In the genomic region with DNA sequence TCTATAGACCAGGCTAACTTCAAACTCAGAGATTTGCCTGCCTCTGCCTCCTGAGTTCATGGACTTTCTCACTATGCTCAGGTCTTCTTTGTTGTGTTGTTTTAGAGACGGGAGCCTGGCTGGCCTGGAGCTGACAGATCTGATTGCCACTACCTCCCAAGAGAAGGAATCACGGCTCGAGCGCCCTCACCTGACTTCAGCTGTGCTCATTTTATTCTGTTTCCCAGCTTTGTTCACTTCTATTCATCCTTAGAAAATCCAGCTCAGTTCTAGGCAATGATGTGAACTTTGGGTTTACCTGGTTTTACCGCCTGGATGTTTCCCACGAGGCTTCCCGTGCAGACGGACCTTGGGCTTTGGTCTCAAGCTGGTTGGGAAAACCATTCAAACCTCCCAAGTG, we compare ENCODE assay signal across 28 mouse cellular contexts. TPM values are rescaled to one million over a fixed set of nuclear protein-coding genes. Genes with fewer than 3 reads are reported as not detected.
DNase-seq lines count a peak whose midpoint lies in the region; ATAC-seq and TF ChIP-seq lines count a peak whose summit lies in the region.
"Had no signal": no experiment of that assay in that cellular context is flagged by ENCODE, and none has a peak within 500 bp of the region (broad histone marks: within the 10 kb centered on the region; RNA-seq: fewer than 3 reads in every experiment).

No protein-coding gene starts in this region.

- no peak for TF ChIP-seq POLR2A in testis, adult 2 months (IDR thresholded peaks at IDR 0.05; ENCODE audit: control insufficient read depth, low read depth, low read length)

- no peak overlapping the region for H3K9ac ChIP-seq in kidney, embryonic 16.5 days (replicated peaks; ENCODE audit: low read length)
- H3K9ac ChIP-seq: embryonic facial prominence, embryonic 13.5 days; embryonic facial prominence, embryonic 15.5 days; forebrain, embryonic 12.5 days had no signal

- ATAC-seq in kidney, embryonic 16.5 days (ENCODE audit: low FRiP score, low TSS enrichment), result no peak
- ATAC-seq: activated CD4-positive, CD25-positive, alpha-beta regulatory T cell, adult 4 months; CD4-positive, CD25-positive, alpha-beta regulatory T cell, adult 4 months; forebrain, embryonic 14.5 days; forebrain, embryonic 16.5 days; Patski had no signal

- no peaks in the 10 kb centered on the region for H3K36me3 ChIP-seq in kidney, embryonic 16.5 days (ENCODE audit: insufficient read depth, low read length)
- peaks cover 3% of the 10 kb centered on the region; the same call in 1 of the 2 replicates for H3K36me3 ChIP-seq in testis, adult 2 months (ENCODE audit: control insufficient read depth, insufficient read depth, low read length)
- peaks cover 37% of the 10 kb centered on the region for H3K36me3 ChIP-seq in limb, embryonic 10.5 days

- intact Hi-C loops in gastrocnemius, adult 2 months (cut with DNase I), result no loop called here
- intact Hi-C loops in gastrocnemius, postnatal 14 days (cut with DNase I; ENCODE audit: low total_unique reads), result no loop called here

- TF ChIP-seq CTCF in gastrocnemius, adult 2 months (IDR thresholded peaks at IDR 0.05), result no peak
- no peak for TF ChIP-seq CTCF in testis, adult 2 months (IDR thresholded peaks at IDR 0.05; ENCODE audit: control insufficient read depth, insufficient read depth, insufficient replicate concordance, low read depth, low read length)

- H3K4me1 ChIP-seq in kidney, embryonic 16.5 days (ENCODE audit: insufficient read depth, low read length), result no peaks in the 10 kb centered on the region
- H3K4me1 ChIP-seq in testis, adult 2 months (ENCODE audit: control insufficient read depth, insufficient read depth, low read length), result peaks cover 9% of the 10 kb centered on the region
- peaks cover 39% of the 10 kb centered on the region for H3K4me1 ChIP-seq in brown adipose tissue, adult 24 weeks (ENCODE audit: control insufficient read depth, insufficient read depth, insufficient read length, low read length)
- no peaks in the 10 kb centered on the region for H3K4me1 ChIP-seq in limb, embryonic 10.5 days
- H3K4me1 ChIP-seq: forebrain, embryonic 12.5 days had no signal

- no peak overlapping the region for H3K4me3 ChIP-seq in gastrocnemius, adult 2 months
- no peak overlapping the region for H3K4me3 ChIP-seq in kidney, embryonic 16.5 days (ENCODE audit: low read length)
- no peak overlapping the region for H3K4me3 ChIP-seq in testis, adult 2 months (ENCODE audit: control insufficient read depth, low read depth, low read length)
- no peak overlapping the region for H3K4me3 ChIP-seq in brown adipose tissue, adult 24 weeks (ENCODE audit: insufficient read depth, low read depth, low read length)
- no peak overlapping the region for H3K4me3 ChIP-seq in limb, embryonic 10.5 days
- H3K4me3 ChIP-seq: embryonic facial prominence, embryonic 13.5 days; embryonic facial prominence, embryonic 15.5 days; erythroblast, embryonic 14.5 days; forebrain, embryonic 10.5 days; forebrain, embryonic 12.5 days had no signal

- no peaks in the 10 kb centered on the region for H3K27me3 ChIP-seq in kidney, embryonic 16.5 days (ENCODE audit: insufficient read depth, low read length)
- H3K27me3 ChIP-seq in testis, adult 2 months (ENCODE audit: control insufficient read depth, insufficient read depth, low read length), result no peaks in the 10 kb centered on the region
- H3K27me3 ChIP-seq in limb, embryonic 10.5 days (ENCODE audit: low read depth, poor library complexity, severe bottlenecking), result no peaks in the 10 kb centered on the region
- H3K27me3 ChIP-seq: CH12.LX; embryonic facial prominence, embryonic 13.5 days; embryonic facial prominence, embryonic 15.5 days; forebrain, embryonic 12.5 days; Patski had no signal

- H3K9me3 ChIP-seq in kidney, embryonic 16.5 days (ENCODE audit: low read length), result no peaks in the 10 kb centered on the region
- H3K9me3 ChIP-seq in limb, embryonic 10.5 days (replicated peaks), result no peaks in the 10 kb centered on the region
- H3K9me3 ChIP-seq: embryonic facial prominence, embryonic 13.5 days; embryonic facial prominence, embryonic 15.5 days; forebrain, embryonic 10.5 days; forebrain, embryonic 12.5 days; G1E had no signal

- WGBS in kidney, embryonic 16.5 days, result 89% methylated on average over 8 of the region's 8 CpGs
- WGBS in limb, embryonic 10.5 days, result 93% methylated on average over 8 of the region's 8 CpGs

- H3K4me2 ChIP-seq in kidney, embryonic 16.5 days (replicated peaks; ENCODE audit: low read depth, low read length), result no peak overlapping the region
- H3K4me2 ChIP-seq: embryonic facial prominence, embryonic 13.5 days; embryonic facial prominence, embryonic 15.5 days; forebrain, embryonic 12.5 days had no signal

- DNase-seq in gastrocnemius, adult 2 months, result no peak
- DNase-seq in gastrocnemius, postnatal 14 days, result no peak
- DNase-seq in kidney, postnatal 36 days, result peak; percentile 17 to 52
- DNase-seq in testis, postnatal 14 days (ENCODE audit: low spot score), result no peak
- DNase-seq in limb, embryonic 10.5 days (ENCODE audit: low spot score), result no peak
- DNase-seq: adrenal gland, adult 8-10 months; adrenal gland, postnatal 14 days; adrenal gland, postnatal 36 days; B cell, adult 2 months; cerebellum, adult 11 months; cerebellum, adult 8-10 months; cerebellum, adult 9-11 months; embryo, embryonic 11 days had no signal

- peak overlapping the region; percentile 92 for H3K27ac ChIP-seq in gastrocnemius, adult 2 months
- no peak overlapping the region for H3K27ac ChIP-seq in kidney, embryonic 16.5 days (ENCODE audit: low read length)
- H3K27ac ChIP-seq in testis, adult 2 months (ENCODE audit: control insufficient read depth, insufficient read depth, low read depth, low read length), result peak overlapping the region; percentile 16; the same call in 1 of the 2 replicates
- H3K27ac ChIP-seq in brown adipose tissue, adult 24 weeks (replicated peaks; ENCODE audit: low read depth, low read length), result peak overlapping the region; percentile 4; the same call in 1 of the 2 replicates
- no peak overlapping the region for H3K27ac ChIP-seq in limb, embryonic 10.5 days
- H3K27ac ChIP-seq: embryonic facial prominence, embryonic 13.5 days; embryonic facial prominence, embryonic 15.5 days; forebrain, embryonic 10.5 days; forebrain, embryonic 12.5 days had no signal

RNA-seq across cellular contexts. Expression of gene Nadk, which starts 13.3 kb away (rescaled TPM):
- 10 to 100 TPM; 16.4 to 21.5 TPM for total RNA-seq in gastrocnemius, adult 2 months (2021)
- 10 to 100 TPM; 14.5 to 19.6 TPM for total RNA-seq in gastrocnemius, postnatal 14 days (2021)
- 107 and 110 TPM in 2 replicates for polyA plus RNA-seq in kidney, embryonic 16.5 days (2015; fragmentation: Nextera tagmentation; extraction: Ambion mirVana)
- 43.1 and 48.9 TPM in 2 replicates for polyA plus RNA-seq in testis, adult 2 months (2012; rRNA removed)
- polyA plus RNA-seq in brown adipose tissue, adult 24 weeks (2012; ENCODE audit: insufficient read depth, insufficient read length, missing spikeins), result 147 and 155 TPM in 2 replicates
- polyA plus RNA-seq in limb, embryonic 10.5 days (2016; fragmentation: Nextera tagmentation; extraction: Ambion mirVana), result 116 and 119 TPM in 2 replicates

RNA-seq across cellular contexts. Expression of gene Slc35e2, which starts 25.7 kb away (rescaled TPM):
- 1 to 10 TPM; 3.3 to 5.7 TPM for total RNA-seq in gastrocnemius, adult 2 months (2021)
- 1 to 10 TPM; 4.6 to 4.7 TPM for total RNA-seq in gastrocnemius, postnatal 14 days (2021)
- polyA plus RNA-seq in kidney, embryonic 16.5 days (2015; fragmentation: Nextera tagmentation; extraction: Ambion mirVana), result 7.8 and 10.1 TPM in 2 replicates
- polyA plus RNA-seq in testis, adult 2 months (2012; rRNA removed), result 3.2 and 3.5 TPM in 2 replicates
- 7.0 and 9.4 TPM in 2 replicates for polyA plus RNA-seq in brown adipose tissue, adult 24 weeks (2012; ENCODE audit: insufficient read depth, insufficient read length, missing spikeins)
- 12.2 and 13.6 TPM in 2 replicates for polyA plus RNA-seq in limb, embryonic 10.5 days (2016; fragmentation: Nextera tagmentation; extraction: Ambion mirVana)

RNA-seq across cellular contexts. Expression of gene Cdk11b, which starts 49.1 kb away (rescaled TPM):
- 10 to 100 TPM; 28.4 to 32.0 TPM for total RNA-seq in gastrocnemius, adult 2 months (2021)
- 10 to 100 TPM; 25.9 TPM for total RNA-seq in gastrocnemius, postnatal 14 days (2021)
- polyA plus RNA-seq in kidney, embryonic 16.5 days (2015; fragmentation: Nextera tagmentation; extraction: Ambion mirVana), result 56.6 and 65.6 TPM in 2 replicates
- 23.6 and 29.9 TPM in 2 replicates for polyA plus RNA-seq in testis, adult 2 months (2012; rRNA removed)
- polyA plus RNA-seq in brown adipose tissue, adult 24 weeks (2012; ENCODE audit: insufficient read depth, insufficient read length, missing spikeins), result 32.4 and 37.9 TPM in 2 replicates
- polyA plus RNA-seq in limb, embryonic 10.5 days (2016; fragmentation: Nextera tagmentation; extraction: Ambion mirVana), result 74.1 and 74.8 TPM in 2 replicates

Comparison
In these comparisons a context has a peak if more than half of its experiments do, and no peak if none do; other contexts are left out.
1. DNase-seq: peak in kidney, postnatal 36 days (2 of 2); none in gastrocnemius, adult 2 months (single experiment), gastrocnemius, postnatal 14 days (single experiment), testis, postnatal 14 days (single experiment) and limb, embryonic 10.5 days (single experiment).
2. H3K27ac ChIP-seq: peak in gastrocnemius, adult 2 months (single experiment), testis, adult 2 months (single experiment) and brown adipose tissue, adult 24 weeks (single experiment); none in kidney, embryonic 16.5 days (single experiment) and limb, embryonic 10.5 days (single experiment).